Mouse (Mus musculus) right cerebral cortex, postnatal 25 days (tissue): ENCODE measurements around the gene Tbc1d13.
"Not testable (repeated sequence)": the region's sequence is repeated elsewhere in the genome, so short reads cannot be mapped to it uniquely, and the experiment has no call there.

Source experiments
- DNase-seq: peaks from one replicate; pipeline ENCODE4 v3.0.0; 2022

Tbc1d13 gene

GRCm38 (mm10) chr2:30130156-30130555, 3.4 kb upstream of the Tbc1d13 start:
- no peak for DNase-seq

GRCm38 (mm10) chr2:30131240-30131639, 2.3 kb upstream of the Tbc1d13 start:
- DNase-seq: not testable (repeated sequence)

- no peak for DNase-seq
These were observed 539 bp upstream of the Tbc1d13 start for GRCm38 (mm10) chr2:30132801-30133612.

GRCm38 (mm10) chr2:30134378-30134711, 799 bp downstream of the Tbc1d13 start:
- DNase-seq: no peak

GRCm38 (mm10) chr2:30134928-30135620, 1.5 kb downstream of the Tbc1d13 start:
- no peak for DNase-seq

GRCm38 (mm10) chr2:30136458-30136857, 2.9 kb downstream of the Tbc1d13 start:
- DNase-seq: no peak

- not testable (repeated sequence) for DNase-seq
These were observed 6.5 kb downstream of the Tbc1d13 start for GRCm38 (mm10) chr2:30140021-30140420.

GRCm38 (mm10) chr2:30144436-30144835, 10.9 kb downstream of the Tbc1d13 start:
- no peak for DNase-seq

GRCm38 (mm10) chr2:30147466-30147865, 13.9 kb downstream of the Tbc1d13 start:
- no peak for DNase-seq

- DNase-seq: no peak
These were observed 18.3 kb downstream of the Tbc1d13 start for GRCm38 (mm10) chr2:30151840-30152239.

- DNase-seq: no peak
These were observed 19.1 kb downstream of the Tbc1d13 start for GRCm38 (mm10) chr2:30152616-30153015.

GRCm38 (mm10) chr2:30159871-30160270, 26.3 kb downstream of the Tbc1d13 start:
- not testable (repeated sequence) for DNase-seq

- no peak for DNase-seq
These were observed 28.3 kb downstream of the Tbc1d13 start for GRCm38 (mm10) chr2:30161809-30162208.

- DNase-seq: no peak
These were observed 30.9 kb downstream of the Tbc1d13 start for GRCm38 (mm10) chr2:30164340-30164932.

GRCm38 (mm10) chr2:30166677-30167076, 33.1 kb downstream of the Tbc1d13 start:
- no peak for DNase-seq

- DNase-seq: peak; percentile 89
These were observed 37.9 kb downstream of the Tbc1d13 start, which contains the start of gene Endog for GRCm38 (mm10) chr2:30171371-30171996. Endog (plus strand) TSS chr2:30171493.

GRCm38 (mm10) chr2:30171997-30172382, 38.4 kb downstream of the Tbc1d13 start:
- DNase-seq: no peak

- no peak for DNase-seq
These were observed 40.1 kb downstream of the Tbc1d13 start for GRCm38 (mm10) chr2:30173541-30174240.

GRCm38 (mm10) chr2:30175897-30176296, 42.4 kb downstream of the Tbc1d13 start:
- DNase-seq: no peak

- no peak for DNase-seq
These were observed 43.0 kb downstream of the Tbc1d13 start for GRCm38 (mm10) chr2:30176561-30176960.

- peak; percentile 97 for DNase-seq
These were observed 44.4 kb downstream of the Tbc1d13 start, which contains the start of gene Spout1 for GRCm38 (mm10) chr2:30177700-30178675. Spout1 (minus strand) TSS chr2:30178459.
